Mouse (Mus musculus) heart, embryonic 13.5 days (tissue): Measurements from ENCODE around the gene Rpn2. TPM values are rescaled to one million over a fixed set of nuclear protein-coding genes. Genes with fewer than 3 reads are reported as not detected.

Source experiments
- ATAC-seq: fragments of 200-750 bp; cut with Nextera tagmentation; 2 replicates; pipeline ENCODE4 v1.8.0; 2017; ENCODE audit warnings: moderate TSS enrichment; ENCODE audit not compliant: insufficient number of reproducible peaks, low FRiP score, low TSS enrichment; ENCODE audit errors: extremely low read depth
- H3K27ac ChIP-seq: fragments of 300-500 bp; sonication (generic); replicated peaks from 2 replicates; pipeline ENCODE4 v1.5.1; 2015; ENCODE audit warnings: moderate library complexity, mild to moderate bottlenecking, inconsistent platforms
- H3K27me3 ChIP-seq: fragments of 300-500 bp; sonication (generic); replicated peaks from 2 replicates; pipeline ENCODE4 v1.6.1; 2015; ENCODE audit warnings: mild to moderate bottlenecking, inconsistent platforms
- H3K36me3 ChIP-seq: fragments of 300-500 bp; sonication (generic); 2 replicates; pipeline ENCODE4 v1.6.1; 2015; ENCODE audit warnings: mild to moderate bottlenecking, inconsistent platforms
- H3K4me1 ChIP-seq: fragments of 300-500 bp; sonication (generic); 2 replicates; pipeline ENCODE4 v1.6.1; 2015; ENCODE audit warnings: inconsistent platforms
- H3K4me2 ChIP-seq: fragments of 300-500 bp; sonication (generic); 2 replicates; pipeline ENCODE4 v1.6.1; 2015; ENCODE audit warnings: inconsistent platforms, mild to moderate bottlenecking, moderate library complexity
- H3K4me3 ChIP-seq: fragments of 300-500 bp; sonication (generic); 2 replicates; pipeline ENCODE4 v1.5.1; 2015; ENCODE audit warnings: moderate library complexity, mild to moderate bottlenecking, inconsistent platforms
- H3K9ac ChIP-seq: fragments of 300-500 bp; sonication (generic); 2 replicates; pipeline ENCODE4 v1.6.1; 2015; ENCODE audit warnings: inconsistent platforms, mild to moderate bottlenecking, moderate library complexity
- H3K9me3 ChIP-seq: fragments of 300-500 bp; sonication (generic); 2 replicates; pipeline ENCODE4 v1.6.1; 2016; ENCODE audit warnings: inconsistent platforms
- WGBS: fragments of 180-500 bp; shearing (Covaris S2); methylation state at CpG from one replicate; pipeline ENCODE4 v1.1.7; 2015; ENCODE audit warnings: mixed read lengths; 5-methylcytosine and 5-hydroxymethylcytosine counted together
- polyA plus RNA-seq: library from polyadenylated mRNA; unstranded; fragments of >200 nt; fragmentation: Nextera tagmentation; extraction: Ambion mirVana; gene quantifications from 2 replicates; pipeline ENCODE4 v1.2.1, GENCODE M21; 2015

Gene Rpn2
- polyA plus RNA-seq, 1 experiment from 2014 or later, result 192 TPM

GRCm38 (mm10) chr2:157328570-157328969 is 49.8 kb downstream of the Rpn2 start:
- Histone ChIP-seq H3K36me3 (peaks cover 50% of the 10 kb centered on the region), H3K9me3 (no peaks in the 10 kb centered on the region), H3K27me3 (no peaks in the 10 kb centered on the region), H3K9ac (no peak overlapping the region), H3K27ac (no peak overlapping the region), H3K4me3 (no peak overlapping the region), H3K4me1 (peaks cover 13% of the 10 kb centered on the region), H3K4me2 (no peak overlapping the region)
- ATAC-seq, result no peak
- WGBS, result 25% methylated on average over 11 of the region's 11 CpGs

GRCm38 (mm10) chr2:157332059-157332458 is 53.2 kb downstream of the Rpn2 start:
- Histone ChIP-seq H3K27ac (no peak overlapping the region), H3K36me3 (peaks cover 15% of the 10 kb centered on the region), H3K9ac (no peak overlapping the region), H3K9me3 (no peaks in the 10 kb centered on the region), H3K4me3 (no peak overlapping the region), H3K4me1 (peaks cover 13% of the 10 kb centered on the region), H3K27me3 (0 out of 2 replicates have a peak, but pooled peaks cover 6% of the 10 kb centered on the region), H3K4me2 (no peak overlapping the region)
- no peak for ATAC-seq
- 63% methylated on average over 5 of the region's 5 CpGs for WGBS

DNA sequence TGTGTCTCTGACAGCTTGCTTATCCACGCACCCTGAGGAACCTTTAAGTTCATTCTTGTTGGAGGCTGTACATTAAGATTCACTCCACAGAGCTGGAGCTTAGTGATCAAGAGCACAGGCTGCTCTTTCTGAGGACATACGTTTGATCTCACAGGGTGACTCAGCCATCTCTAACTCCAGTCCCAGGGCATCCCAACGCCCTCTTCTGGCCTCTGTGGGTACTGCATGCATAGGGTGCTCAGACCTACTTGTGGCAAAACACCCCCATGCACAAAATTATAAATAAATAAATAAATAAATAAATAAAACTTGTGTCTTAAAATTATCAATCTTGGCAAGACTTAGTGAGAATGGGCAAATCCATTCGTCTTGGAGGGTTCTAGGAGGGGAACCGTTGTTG is 59.8 kb downstream of the Rpn2 start:
- Histone ChIP-seq H3K27ac (no peak overlapping the region), H3K36me3 (no peaks in the 10 kb centered on the region)
- no peak for ATAC-seq

GRCm38 (mm10) chr2:157339532-157339931 is 60.7 kb downstream of the Rpn2 start:
- H3K9me3 ChIP-seq, result no peaks in the 10 kb centered on the region
- H3K4me1 ChIP-seq, result peaks cover 10% of the 10 kb centered on the region; the same call in 1 of the 2 replicates
- no peak overlapping the region for H3K4me2 ChIP-seq
- H3K36me3 ChIP-seq, result no peaks in the 10 kb centered on the region
- H3K9ac ChIP-seq, result no peak overlapping the region
- H3K4me3 ChIP-seq, result no peak overlapping the region
- no peak overlapping the region; the same call in 1 of the 2 replicates for H3K27ac ChIP-seq
- peaks cover 9% of the 10 kb centered on the region; the same call in 1 of the 2 replicates for H3K27me3 ChIP-seq
- ATAC-seq, result no peak
- 80% methylated on average over 7 of the region's 7 CpGs for WGBS

More for the DNA sequence above, 59.8 kb downstream of the Rpn2 start:
- Histone ChIP-seq H3K27me3 (peaks cover 9% of the 10 kb centered on the region; the same call in 1 of the 2 replicates), H3K9me3 (no peaks in the 10 kb centered on the region), H3K4me2 (no peak overlapping the region), H3K4me1 (peaks cover 10% of the 10 kb centered on the region; the same call in 1 of the 2 replicates), H3K4me3 (no peak overlapping the region), H3K9ac (no peak overlapping the region)
- 42% methylated on average over 5 of the region's 5 CpGs for WGBS

DNA sequence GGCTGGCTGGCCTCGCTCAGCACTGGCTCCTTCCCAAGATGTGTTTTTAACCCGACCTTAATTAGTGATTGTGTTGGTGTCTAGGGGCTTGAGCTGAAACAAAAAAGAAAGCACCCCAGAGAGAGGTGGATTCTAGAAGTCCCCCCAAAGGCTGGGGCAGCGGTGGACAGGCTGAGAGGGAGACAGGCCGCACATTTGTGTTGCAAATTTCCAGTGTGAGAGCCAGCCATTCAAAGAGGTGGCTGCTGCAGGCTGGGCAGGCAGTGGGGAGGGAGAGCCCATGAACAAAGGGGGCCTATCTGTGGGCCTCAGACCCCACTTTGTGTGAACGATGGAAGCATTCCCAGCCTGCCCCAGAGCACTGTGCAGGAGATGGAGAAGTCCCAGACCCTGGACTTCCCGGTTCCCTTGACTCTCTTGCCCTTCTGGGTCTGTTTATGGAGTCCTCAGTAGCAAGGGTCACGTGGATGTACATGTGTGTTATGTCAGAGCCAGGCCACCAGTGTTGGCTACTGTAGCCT is 61.5 kb downstream of the Rpn2 start:
- H3K9ac ChIP-seq, result no peak overlapping the region
- H3K4me1 ChIP-seq, result peaks cover 10% of the 10 kb centered on the region; the same call in 1 of the 2 replicates
- no peak for ATAC-seq
- WGBS, result 38% methylated on average over 7 of the region's 7 CpGs
- no peaks in the 10 kb centered on the region for H3K9me3 ChIP-seq
- H3K4me3 ChIP-seq, result no peak overlapping the region
- H3K27ac ChIP-seq, result no peak overlapping the region; the same call in 1 of the 2 replicates
- H3K36me3 ChIP-seq, result no peaks in the 10 kb centered on the region
- no peak overlapping the region for H3K4me2 ChIP-seq
- peaks cover 4% of the 10 kb centered on the region; the same call in 1 of the 2 replicates for H3K27me3 ChIP-seq

DNA sequence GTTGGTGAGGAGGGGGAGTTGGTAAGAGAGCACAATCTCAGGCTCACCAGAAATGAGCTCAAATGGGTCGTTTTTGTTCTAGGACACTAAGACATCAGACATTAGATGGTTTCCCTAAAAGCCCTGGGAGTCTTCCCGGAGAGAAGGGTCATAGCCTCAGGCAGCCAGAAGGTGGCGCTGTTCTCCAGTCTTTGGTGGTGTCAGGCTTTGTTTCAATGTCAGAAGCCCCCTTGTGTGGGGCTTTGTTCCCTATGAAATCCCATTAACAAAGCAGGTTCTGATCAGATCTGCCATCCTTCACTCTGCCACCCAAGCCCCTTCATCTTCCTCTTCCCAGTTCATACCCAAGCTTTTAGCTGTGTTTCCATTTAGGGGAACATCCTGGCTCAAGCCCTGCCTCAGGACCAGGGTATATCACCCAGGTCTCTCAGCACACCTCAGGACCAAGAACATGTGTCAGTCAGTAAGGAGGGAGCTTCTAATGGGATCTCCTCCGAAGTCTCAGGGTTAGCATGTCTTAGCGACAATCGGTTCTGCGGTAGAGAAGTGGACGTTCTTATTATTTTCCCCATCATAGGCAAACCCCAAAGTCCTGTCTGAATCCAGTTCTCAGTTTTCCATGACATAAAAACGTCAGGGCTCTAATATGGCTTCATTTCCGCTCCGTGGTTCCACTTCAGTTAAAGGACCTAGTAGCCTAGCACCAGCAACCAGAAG is 62.9 kb downstream of the Rpn2 start:
- Histone ChIP-seq H3K36me3 (no peaks in the 10 kb centered on the region), H3K4me3 (no peak overlapping the region), H3K4me2 (no peak overlapping the region), H3K9me3 (no peaks in the 10 kb centered on the region), H3K9ac (no peak overlapping the region), H3K27ac (no peak overlapping the region), H3K27me3 (peaks cover 4% of the 10 kb centered on the region), H3K4me1 (peaks cover 10% of the 10 kb centered on the region; the same call in 1 of the 2 replicates)
- ATAC-seq, result no peak
- WGBS, result 39% methylated on average over 11 of the region's 11 CpGs

DNA sequence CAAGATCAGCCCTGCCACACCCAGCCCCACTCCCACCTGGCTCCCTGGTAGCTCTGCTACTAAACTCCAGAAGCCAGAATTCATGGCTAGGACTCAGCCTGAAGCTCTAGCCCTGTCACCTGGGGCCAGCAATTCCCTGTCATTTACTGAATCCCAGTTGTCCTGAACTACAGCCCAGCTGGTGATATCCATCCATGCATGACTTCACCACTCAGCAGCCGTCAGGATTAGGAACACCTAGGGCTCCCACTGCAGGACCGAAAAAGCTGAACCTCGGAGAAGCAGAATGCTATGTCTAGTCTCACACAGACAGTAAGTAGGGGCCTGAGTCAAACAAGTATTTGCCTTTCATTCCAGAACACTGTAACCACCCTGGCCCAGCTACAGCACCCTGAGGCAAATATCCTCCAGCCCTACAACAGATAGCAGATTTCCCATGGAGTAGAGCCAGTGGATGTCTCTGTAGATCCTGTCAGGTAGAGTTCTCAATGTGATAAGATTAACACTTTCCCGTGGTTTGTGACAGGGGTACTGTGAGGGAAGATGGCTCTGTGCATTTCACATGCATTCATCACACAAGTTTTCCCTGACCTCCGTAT is 63.6 kb downstream of the Rpn2 start:
- no peak overlapping the region for H3K4me3 ChIP-seq
- H3K27me3 ChIP-seq, result peaks cover 4% of the 10 kb centered on the region
- H3K9me3 ChIP-seq, result no peaks in the 10 kb centered on the region
- ATAC-seq, result no peak
- H3K4me2 ChIP-seq, result no peak overlapping the region
- no peaks in the 10 kb centered on the region for H3K36me3 ChIP-seq
- no peak overlapping the region for H3K9ac ChIP-seq
- WGBS, result 45% methylated on average over 5 of the region's 5 CpGs
- H3K4me1 ChIP-seq, result peaks cover 11% of the 10 kb centered on the region
- no peak overlapping the region for H3K27ac ChIP-seq

DNA sequence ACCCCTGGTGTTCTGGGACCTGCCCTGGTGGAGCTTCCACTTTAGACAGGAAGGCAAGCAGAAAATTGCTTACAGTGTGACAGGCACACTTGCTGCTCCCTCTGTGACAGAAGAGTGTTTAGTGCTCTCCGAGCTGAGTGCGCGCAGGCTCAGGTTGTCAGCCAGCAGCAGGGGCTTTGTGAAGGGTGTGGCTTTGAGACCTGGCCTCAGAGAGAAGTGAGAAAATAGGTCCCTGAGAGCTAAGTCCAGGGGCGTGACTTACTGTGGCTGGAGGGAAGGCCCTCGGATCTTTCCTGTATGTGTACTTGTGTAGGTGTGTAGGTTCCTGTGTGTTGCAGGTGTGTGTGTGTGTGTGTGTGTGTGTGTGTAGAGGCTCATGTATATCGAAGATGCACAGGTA is 64.5 kb downstream of the Rpn2 start:
- no peak overlapping the region for H3K27ac ChIP-seq
- H3K27me3 ChIP-seq, result peaks cover 4% of the 10 kb centered on the region
- no peak for ATAC-seq
- 63% methylated on average over 6 of the region's 6 CpGs for WGBS
- no peaks in the 10 kb centered on the region for H3K36me3 ChIP-seq
- H3K4me1 ChIP-seq, result peaks cover 15% of the 10 kb centered on the region
- no peaks in the 10 kb centered on the region for H3K9me3 ChIP-seq
- H3K9ac ChIP-seq, result no peak overlapping the region
- H3K4me2 ChIP-seq, result no peak overlapping the region
- H3K4me3 ChIP-seq, result no peak overlapping the region

- H3K27ac ChIP-seq, result peak within 1 kb of the TSS; percentile 85
- no peaks in the 10 kb centered on the region for H3K36me3 ChIP-seq
- ATAC-seq, result no peak
- peak within 1 kb of the TSS; percentile 37; the same call in 1 of the 2 replicates for H3K4me2 ChIP-seq
- H3K9me3 ChIP-seq, result no peaks in the 10 kb centered on the region
- peak within 1 kb of the TSS; percentile 64 for H3K9ac ChIP-seq
- H3K4me1 ChIP-seq, result peaks cover 9% of the 10 kb centered on the region
- no peak within 1 kb of the TSS for H3K4me3 ChIP-seq
- 66% methylated on average over 26 of the region's 26 CpGs for WGBS
- H3K27me3 ChIP-seq, result no peaks in the 10 kb centered on the region; the same call in 1 of the 2 replicates
These were observed 68.7 kb downstream of the Rpn2 start, which contains the start of gene Ghrh for GRCm38 (mm10) chr2:157347361-157348159. TSS of gene Ghrh (minus strand) at chr2:157347506.

- Histone ChIP-seq H3K9me3 (no peaks in the 10 kb centered on the region), H3K4me2 (no peak overlapping the region), H3K36me3 (no peaks in the 10 kb centered on the region), H3K9ac (no peak overlapping the region), H3K27me3 (no peaks in the 10 kb centered on the region; the same call in 1 of the 2 replicates), H3K4me1 (peaks cover 9% of the 10 kb centered on the region), H3K27ac (no peak overlapping the region), H3K4me3 (no peak overlapping the region)
- WGBS, result 53% methylated on average over 12 of the region's 12 CpGs
- no peak for ATAC-seq
These were observed 70.4 kb downstream of the Rpn2 start for GRCm38 (mm10) chr2:157349121-157349778.
